Comparison of ENCODE assay signal across 8 mouse cellular contexts in the genomic region with DNA sequence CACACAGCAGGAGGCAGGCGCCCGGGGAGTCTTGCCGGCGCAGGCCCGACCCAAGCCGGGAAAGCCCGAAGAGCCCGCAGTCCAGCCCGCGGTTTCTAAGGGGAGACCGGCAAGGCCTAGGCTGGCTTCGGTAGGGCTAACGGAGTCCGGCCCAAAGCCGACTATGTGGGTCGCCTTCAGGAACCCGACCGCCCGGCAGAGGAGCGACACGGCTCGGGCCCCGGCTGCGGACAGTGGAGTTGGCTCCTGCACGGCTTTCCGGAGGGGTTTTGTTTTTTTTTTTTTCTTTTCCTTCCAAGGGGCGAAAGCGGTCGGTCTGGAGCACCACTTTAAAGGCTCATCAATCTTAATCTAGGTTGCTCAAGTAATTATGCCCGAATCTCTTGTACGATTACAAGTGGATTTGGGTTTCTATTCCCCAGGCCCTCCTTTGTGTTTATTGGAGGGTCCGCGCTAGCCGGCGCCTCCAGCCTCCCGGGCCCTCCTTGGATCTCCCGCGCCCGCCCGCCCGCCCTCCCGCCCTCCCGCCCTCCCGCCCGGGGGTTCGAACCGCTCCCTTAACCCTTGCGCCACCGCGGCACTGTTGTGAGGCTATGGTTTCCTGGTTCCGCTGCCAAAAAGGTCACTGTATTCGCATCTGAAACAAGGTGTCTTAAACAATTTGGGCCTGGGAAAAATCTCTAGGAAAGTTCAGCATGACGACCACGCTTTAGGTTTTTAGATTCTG. TPM values are rescaled to one million over a fixed set of nuclear protein-coding genes. Genes with fewer than 3 reads are reported as not detected.
DNase-seq lines count a peak whose midpoint lies in the region; ATAC-seq and TF ChIP-seq lines count a peak whose summit lies in the region.

No protein-coding gene starts in this region.

- no peak for TF ChIP-seq CTCF in lung, embryonic 14.5 days (IDR thresholded peaks at IDR 0.05; ENCODE audit: low read depth)
- no peak for TF ChIP-seq CTCF in olfactory bulb, adult 2 months (IDR thresholded peaks at IDR 0.05; ENCODE audit: insufficient read depth, low read depth, low read length)

- H3K27ac ChIP-seq in lung, embryonic 14.5 days (ENCODE audit: low read depth), result 0 out of 2 replicates have a peak overlapping the region, but pooled peaks have one; percentile 15
- no peak overlapping the region for H3K27ac ChIP-seq in olfactory bulb, adult 2 months (ENCODE audit: insufficient read depth, low read depth, low read length)

- no peaks in the 10 kb centered on the region for H3K4me1 ChIP-seq in lung, embryonic 14.5 days (ENCODE audit: insufficient read depth)
- peaks cover 2% of the 10 kb centered on the region; the same call in 1 of the 2 replicates for H3K4me1 ChIP-seq in olfactory bulb, adult 2 months (ENCODE audit: control insufficient read depth, insufficient read depth, low read length)

- 2% methylated on average over 54 of the region's 54 CpGs for WGBS in lung, embryonic 14.5 days
- 18% methylated on average over 54 of the region's 54 CpGs for WGBS in olfactory bulb, adult 2 months

- intact Hi-C loops in left cerebral cortex, postnatal 4 days (cut with DNase I), result no loop called here

- H3K9ac ChIP-seq in lung, embryonic 14.5 days, result peak overlapping the region; percentile 66

- H3K27me3 ChIP-seq in lung, embryonic 14.5 days (ENCODE audit: insufficient read depth, low read length), result peaks cover 45% of the 10 kb centered on the region

- peak; percentile 68 for ATAC-seq in lung, embryonic 14.5 days (ENCODE audit: insufficient read depth)

- TF ChIP-seq POLR2A in olfactory bulb, adult 2 months (IDR thresholded peaks at IDR 0.05; ENCODE audit: insufficient read depth, low read depth, low read length), result no peak

- H3K9me3 ChIP-seq in lung, embryonic 14.5 days (ENCODE audit: low read depth, low read length), result no peaks in the 10 kb centered on the region

- no peaks in the 10 kb centered on the region for H3K36me3 ChIP-seq in lung, embryonic 14.5 days (ENCODE audit: insufficient read depth)

- peak; percentile 78 for DNase-seq in left cerebral cortex, postnatal 4 days
- DNase-seq in left cerebral cortex, adult 18-20 months (ENCODE audit: low spot score in 2 of 2), result no peak
- DNase-seq in embryo, embryonic 9.5 days (ENCODE audit: extremely low spot score), result peak; percentile 80
- DNase-seq in heart, adult 8-10 months (ENCODE audit: low spot score), result peak; percentile 31
- DNase-seq in kidney, adult 11 months, result peak; percentile 10
- peak; percentile 74 for DNase-seq in lung, embryonic 14.5 days
- DNase-seq in layer of hippocampus, postnatal 14 days (ENCODE audit: low spot score in 2 of 2), result no peak

- H3K4me3 ChIP-seq in lung, embryonic 14.5 days (ENCODE audit: low read depth, low read length), result peak overlapping the region; percentile 42
- H3K4me3 ChIP-seq in olfactory bulb, adult 2 months (ENCODE audit: insufficient read depth, low read depth, low read length), result peak overlapping the region; percentile 45

- peak overlapping the region; percentile 77 for H3K4me2 ChIP-seq in lung, embryonic 14.5 days

RNA-seq across cellular contexts. Expression of a gene that starts 5.3 kb away (rescaled TPM):
- total RNA-seq in left cerebral cortex, postnatal 4 days (2021), result 1 to 10 TPM; 1.3 to 4.3 TPM
- 1 to 10 TPM; 1.8 to 2.1 TPM for total RNA-seq in left cerebral cortex, adult 18-20 months (2021)
- total RNA-seq in heart, adult 8-10 months (2022), result under 1 TPM in 1 of 4 experiments, not detected in 3; 0.12 TPM
- 0.78 and 1.1 TPM in 2 replicates for polyA plus RNA-seq in lung, embryonic 14.5 days (2014; fragmentation: Nextera tagmentation; extraction: Ambion mirVana)
- polyA plus RNA-seq in olfactory bulb, adult 2 months (2012; ENCODE audit: insufficient read depth, insufficient read length, low replicate concordance, missing spikeins), result not detected in 2 replicates
- under 1 TPM; 0.64 to 0.71 TPM for total RNA-seq in layer of hippocampus, postnatal 14 days (2021)

Comparison
In these comparisons a context has a peak if more than half of its experiments do, and no peak if none do; other contexts are left out.
1. DNase-seq: peak in left cerebral cortex, postnatal 4 days (single experiment), embryo, embryonic 9.5 days (single experiment), heart, adult 8-10 months (single experiment), kidney, adult 11 months (single experiment) and lung, embryonic 14.5 days (single experiment); none in left cerebral cortex, adult 18-20 months (0 of 2) and layer of hippocampus, postnatal 14 days (0 of 2).